Mouse (Mus musculus) T-helper 2 cell (primary cell): ENCODE results near the gene Nav2.

Source experiments
- in situ Hi-C: fragments of 300-600 bp; cut with MboI, MseI; formaldehyde crosslinking; loops from one replicate; pipeline ENCODE4 v1.15.1; 2025; ENCODE audit warnings: high pct_unique_total_duplicates

The Nav2 gene

DNA sequence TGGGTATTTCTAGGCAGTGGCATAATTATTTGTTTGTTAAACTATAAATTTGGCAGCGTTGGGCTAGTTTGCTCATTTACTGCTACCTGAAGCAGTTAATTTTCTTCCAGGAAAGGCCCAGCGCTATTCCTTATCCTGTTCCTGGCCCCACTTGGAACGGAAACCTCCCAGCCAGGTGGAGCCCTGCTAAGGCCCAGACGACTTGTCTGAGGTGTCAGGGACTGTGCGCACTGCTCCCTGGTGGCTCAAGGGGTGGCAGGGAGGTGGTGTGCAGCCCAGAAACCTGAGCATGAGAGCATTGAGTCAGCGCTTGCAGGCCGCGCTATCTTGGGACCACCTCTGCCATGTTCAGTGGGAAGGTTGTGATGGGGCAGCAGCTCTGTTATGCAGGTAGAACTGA, 367.6 kb downstream of the Nav2 start:
- in situ Hi-C loops = no loop called here

DNA sequence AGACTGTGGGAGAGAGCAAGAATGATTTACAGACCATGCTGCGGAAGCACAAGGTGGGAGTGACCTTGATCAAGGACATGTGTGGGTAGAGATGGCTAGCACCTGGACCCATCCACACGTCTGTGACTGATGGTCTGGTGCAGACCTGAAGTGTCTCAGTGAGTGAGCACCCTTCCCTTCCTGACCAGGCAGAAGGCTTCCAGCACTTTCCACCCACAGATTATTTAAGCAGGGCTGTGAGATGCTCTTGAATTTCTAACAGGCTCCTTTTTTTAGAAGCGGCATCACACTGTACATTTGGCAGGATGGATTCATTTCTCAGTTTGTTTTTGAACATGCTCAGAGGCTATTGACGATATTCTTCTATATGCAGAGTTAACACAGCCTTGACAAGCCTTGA, 369.2 kb downstream of the Nav2 start:
- in situ Hi-C loops = no loop called here

DNA sequence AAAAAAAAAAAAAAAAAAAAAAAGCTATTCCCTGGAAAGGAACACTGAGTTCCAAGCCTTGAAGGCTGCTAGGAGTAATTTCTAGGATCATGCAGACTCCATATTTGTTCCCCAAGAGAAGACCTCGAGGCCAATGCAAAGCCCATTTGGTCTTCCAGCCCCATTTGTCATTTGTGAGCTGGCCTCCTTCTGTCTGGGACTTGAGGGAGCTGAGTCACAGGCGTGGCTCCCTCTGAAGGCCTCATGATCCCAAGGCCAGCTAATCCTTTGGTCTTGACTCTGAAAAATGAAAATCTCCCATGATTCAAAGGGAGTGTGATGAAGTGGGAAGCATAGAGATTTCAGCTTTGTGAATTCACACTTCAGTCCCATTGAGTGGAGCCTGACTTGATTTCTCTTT, 370.0 kb downstream of the Nav2 start:
- in situ Hi-C loops = no loop called here

DNA sequence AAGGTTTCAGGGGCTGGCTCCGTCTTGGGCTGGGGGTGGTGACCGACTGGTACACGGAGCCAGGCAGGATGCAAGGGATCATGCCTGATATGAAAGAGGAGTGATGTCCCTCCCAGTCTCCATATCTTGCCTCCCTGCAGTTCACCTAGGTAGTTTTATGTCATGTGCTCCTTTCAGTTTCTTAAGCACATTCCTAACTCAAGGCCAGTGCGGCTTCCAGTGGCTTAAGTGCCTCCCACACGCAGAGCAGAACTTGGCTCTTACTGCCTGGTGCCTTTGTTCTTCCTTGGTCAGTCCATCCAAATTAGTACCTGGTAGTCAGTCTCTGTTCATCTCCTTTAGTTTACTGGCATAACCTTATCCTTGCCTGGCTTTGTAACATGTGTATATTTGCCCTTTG, 371.9 kb downstream of the Nav2 start:
- in situ Hi-C loops = no loop called here

DNA sequence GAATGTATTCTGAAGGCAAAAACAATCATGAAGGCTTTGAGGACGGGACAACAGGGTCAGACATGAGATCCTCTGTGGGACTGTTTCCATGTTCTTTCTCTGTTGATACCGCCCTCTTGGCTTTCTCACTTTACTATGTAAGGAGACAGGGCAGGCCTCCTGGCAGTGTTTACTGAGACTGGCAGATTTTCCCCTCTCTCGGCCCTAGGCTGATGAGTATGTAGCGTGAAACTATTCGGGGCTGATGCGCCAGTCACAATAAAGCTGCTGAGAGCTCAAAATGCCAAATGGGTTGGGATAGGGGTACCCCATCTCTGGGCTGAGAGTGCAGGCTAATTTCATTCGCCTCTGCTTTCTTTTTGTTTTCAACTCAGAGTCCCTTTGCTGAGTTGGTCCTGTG, 373.9 kb downstream of the Nav2 start:
- in situ Hi-C loops = no loop called here

DNA sequence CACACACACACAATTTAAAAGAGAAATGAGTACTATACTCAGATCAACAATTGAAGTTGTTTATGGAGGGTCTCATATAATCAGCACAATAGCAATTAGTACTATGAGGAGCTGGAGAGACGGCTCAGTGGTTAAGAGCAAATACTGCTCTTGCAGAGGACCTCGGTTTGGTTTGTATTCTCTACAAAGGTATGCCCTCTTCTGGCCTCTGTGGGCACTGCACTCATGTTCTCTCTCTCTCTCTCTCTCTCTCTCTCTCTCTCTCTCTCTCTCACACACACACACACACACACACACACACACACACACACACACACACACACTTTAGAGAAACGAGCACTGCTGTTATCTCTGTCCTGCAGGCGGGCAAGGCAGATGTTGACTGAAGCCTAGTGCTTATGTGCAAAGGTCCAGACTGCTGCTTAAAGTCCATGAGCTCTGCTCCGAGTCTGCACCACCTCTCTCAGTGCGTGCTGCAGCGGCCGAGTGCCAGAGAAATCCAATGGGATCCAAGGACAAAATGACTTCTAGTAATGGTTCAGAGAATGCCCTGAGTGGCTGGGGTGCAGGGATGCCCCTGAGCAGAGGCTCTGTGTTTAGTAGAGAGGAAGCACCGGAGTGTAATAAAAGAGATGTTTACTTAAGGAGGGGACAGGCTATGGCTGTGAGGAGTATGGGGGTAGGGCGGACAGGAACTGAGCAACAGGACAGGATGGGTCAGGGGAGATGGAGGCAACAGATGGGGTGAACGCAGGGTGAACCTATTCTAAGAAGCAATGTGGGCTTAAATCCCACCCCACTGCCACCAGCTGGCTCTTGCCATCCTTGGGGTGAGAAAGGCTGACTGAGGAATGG, 375.2 kb downstream of the Nav2 start:
- in situ Hi-C loops = no loop called here

DNA sequence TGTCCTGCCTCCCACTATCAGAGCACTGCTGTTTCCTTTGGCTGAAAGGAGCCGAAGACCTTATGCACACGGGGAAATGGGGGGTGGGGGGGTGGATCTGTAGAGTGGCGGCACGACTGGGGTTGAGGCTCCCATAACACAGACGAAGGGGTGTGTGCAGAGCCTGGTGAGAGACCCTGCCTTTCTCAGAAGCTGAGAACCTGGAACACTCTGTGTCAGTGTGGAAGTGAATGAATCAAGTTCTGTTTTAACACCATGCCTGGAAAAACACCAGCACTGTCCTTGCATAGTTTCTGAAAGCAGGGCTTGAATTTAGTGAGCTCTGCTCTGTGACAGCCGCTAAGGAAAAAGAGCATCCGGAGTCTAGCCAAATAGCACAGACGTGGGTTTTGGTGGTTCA, 379.7 kb downstream of the Nav2 start:
- in situ Hi-C loops = no loop called here

DNA sequence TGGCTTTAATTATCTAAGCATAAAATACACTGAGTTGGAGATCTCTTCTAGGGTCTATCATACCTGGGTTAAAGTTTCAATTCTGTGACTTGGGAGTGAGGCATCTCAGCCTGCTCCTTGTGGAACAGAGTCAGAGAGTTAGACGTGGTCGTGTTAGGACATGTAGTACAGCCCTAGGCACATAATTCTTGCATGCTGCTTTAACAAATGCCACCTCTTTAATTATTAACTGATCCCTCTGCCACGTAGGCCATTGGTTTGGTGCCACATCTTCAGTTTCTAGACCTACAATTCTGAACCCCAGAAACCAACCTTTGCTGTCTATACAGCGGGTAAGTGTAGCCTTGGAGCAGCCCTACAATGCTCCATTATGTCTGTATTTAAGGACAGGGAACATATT, 381.8 kb downstream of the Nav2 start:
- in situ Hi-C loops = no loop called here

DNA sequence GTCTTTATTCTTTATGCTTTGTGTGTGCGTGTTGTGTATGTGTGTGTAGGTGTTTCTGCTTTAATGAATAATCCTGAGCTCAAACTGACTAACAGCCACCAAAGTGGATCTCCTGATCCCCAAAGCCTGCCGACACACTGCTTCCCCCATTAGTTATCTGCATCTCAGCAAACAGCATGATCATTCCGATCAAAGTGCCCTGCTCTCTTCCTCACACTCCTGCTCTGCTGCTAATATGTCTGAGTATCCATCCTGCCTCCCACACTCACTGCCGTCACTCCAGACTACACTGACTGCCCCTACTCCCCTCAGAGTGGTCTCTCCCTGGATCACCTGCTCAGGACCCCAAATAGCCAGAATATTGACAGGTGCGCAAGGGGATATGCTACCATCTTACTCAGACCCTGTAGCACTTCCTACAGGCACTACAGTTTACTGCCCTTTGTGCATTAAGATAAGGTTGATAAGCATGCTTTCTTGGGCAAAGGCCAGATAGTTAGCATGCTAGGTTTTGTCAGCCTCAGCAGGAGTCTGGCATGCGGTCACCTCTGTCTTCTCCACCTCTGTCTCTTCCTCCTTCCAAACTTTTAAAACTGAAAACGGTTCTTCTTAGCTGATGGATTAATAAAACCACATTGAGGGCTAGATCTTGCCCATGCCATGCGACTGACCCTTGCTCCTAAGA, 382.8 kb downstream of the Nav2 start:
- in situ Hi-C loops = no loop called here

DNA sequence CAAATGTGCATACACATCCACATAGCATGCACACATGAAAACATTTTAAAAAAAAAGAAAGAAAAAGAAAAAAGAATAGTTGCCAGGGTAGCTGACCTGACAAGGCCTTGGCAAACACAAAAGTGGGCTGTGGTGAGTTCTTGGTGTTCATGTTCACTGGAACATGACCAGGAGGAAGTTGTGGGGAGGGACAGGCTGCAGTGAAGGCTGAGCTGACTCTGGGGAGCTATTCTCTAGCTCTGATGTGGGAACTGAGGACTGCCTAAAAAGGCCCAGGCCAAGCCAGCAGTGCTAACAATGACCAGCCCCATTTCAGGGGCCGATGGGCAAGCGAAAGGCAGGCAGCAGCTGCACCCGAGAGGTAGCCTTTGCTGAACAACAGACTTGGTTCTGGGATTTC, 388.6 kb downstream of the Nav2 start:
- in situ Hi-C loops = no loop called here

DNA sequence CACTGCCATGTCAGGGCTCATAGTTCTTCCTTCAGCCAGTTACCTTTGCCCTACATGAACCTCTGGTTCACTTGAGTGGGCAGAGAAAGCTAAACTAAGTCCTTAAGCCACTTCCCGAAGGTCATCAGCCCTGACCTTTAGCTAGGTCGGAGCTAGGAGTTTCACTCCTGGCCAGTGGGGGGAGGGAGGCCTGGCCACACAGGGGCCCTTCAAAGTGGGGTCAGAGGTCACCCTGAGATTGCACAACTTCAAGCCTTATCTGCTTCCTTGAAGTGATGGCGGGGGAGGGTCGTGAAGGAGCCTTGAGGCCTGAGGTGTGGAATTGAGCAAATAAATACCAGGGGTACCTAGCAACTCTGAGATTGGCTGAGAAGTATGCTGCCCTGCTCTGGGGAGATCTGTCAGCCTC, 389.9 kb downstream of the Nav2 start:
- in situ Hi-C loops = no loop called here

DNA sequence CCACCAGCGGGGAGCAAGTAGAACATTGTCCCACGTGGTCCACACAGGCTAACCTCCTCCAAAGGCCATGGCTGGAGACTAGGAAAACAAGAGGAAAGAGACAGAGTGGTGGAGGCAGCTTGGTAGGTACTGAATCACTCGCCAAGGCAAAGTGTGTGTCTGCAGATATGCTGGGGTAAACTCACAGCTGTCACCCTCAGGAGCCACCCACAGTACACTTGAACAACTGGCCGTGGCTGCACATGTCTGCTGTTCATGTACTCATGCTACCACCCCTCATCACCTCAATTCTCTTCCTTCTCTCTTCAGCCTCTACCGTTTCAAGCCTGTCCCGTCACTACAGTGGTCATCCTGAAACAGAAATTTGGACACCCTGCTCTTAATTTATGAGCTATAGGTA, 393.0 kb downstream of the Nav2 start:
- in situ Hi-C loops = no loop called here

DNA sequence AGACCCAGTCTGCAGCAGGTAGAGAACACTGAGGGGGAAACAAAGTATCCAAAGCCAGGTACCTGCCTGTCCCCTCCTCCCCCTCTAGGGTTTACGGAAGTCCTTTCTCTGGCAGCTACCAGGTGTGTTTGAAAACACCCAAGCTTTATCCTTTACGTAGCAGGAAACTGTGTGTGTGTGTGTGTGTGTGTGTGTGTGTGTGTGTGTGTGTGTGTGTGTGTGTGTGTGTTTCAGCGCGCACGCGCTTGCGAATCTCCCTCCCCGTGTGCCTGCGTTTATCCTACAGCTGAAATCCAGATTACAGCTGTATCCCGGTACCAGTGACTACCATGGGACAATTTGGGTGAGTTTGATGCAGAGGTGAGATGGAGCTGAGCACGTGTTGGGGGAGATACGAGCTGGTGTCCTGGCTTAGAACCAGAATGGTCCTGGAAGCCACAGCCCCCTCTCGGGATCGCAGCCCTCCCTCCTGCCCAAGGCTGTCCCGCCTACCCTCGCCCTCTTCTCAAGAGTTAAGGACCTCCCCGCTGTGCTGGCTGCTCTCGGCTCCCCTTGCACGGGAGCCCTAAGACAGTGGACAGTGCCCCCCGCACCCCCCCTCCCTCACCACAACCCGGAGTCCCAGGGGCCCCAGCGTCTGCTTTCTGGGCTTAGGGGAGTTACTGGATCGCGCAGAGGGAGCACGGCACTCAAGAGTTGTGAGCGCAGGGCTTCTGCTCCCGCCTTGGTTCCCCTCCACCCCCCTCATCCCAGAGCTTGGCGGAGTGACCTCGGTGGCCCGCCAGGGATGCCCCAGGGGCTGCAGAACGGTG, 395.3 kb downstream of the Nav2 start:
- in situ Hi-C loops = no loop called here

DNA sequence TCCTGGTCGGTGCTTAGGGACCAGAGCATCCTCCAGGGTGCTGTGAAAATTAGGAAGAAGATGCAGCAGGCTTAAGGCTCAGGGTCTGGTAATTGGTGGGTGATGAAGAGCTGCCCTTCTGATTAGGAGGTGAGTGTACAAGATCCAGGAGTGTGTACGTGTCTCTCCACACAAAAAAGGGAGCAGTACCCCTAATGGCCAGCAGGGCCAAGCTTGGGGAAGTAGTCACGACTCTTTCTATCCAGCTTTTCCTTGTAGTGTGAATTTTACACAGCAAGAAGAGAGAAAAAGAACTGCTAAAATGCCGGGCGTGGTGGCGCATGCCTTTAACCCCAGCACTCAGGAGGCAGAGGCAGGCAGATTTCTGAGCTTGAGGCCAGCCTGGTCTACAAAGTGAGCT, 399.2 kb downstream of the Nav2 start:
- in situ Hi-C loops = no loop called here

DNA sequence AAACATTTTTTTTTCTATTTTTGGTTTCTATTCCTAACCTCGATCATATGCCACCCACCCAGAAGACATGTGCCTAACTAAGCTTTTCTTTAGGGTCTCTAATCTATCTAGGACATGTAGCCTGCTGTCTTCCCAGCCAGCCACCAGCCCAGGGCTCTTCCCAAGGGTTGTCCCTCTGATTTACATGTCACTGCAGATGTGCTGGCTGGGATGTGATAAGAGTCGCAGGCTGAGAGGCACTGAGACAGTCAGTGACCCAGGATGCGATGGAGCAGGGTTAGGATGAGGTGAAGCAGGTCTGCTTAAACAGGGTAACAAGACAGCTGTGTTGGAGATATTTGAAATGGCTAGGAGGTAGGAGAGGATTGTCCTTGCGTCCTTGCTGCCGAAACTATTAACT, 401.2 kb downstream of the Nav2 start:
- in situ Hi-C loops = no loop called here

DNA sequence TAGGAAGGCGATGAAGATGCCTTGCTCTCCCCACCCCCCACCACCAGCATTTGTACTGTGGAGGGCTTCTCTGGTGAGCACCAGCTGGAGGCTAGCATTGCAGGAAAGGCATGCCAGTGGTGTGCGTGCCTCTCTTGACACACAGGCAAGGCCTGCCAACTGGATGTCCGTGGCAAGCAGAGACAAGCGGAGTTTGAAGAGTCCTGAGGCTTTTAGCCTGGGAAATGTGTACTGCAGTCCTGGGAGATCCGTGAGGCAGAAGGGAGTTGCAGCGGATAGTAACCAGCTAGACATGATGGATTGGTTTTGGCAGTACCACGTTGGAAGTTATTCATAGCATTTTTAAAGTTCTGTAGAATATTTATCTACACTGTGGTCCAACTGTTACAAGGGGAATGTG, 405.4 kb downstream of the Nav2 start:
- in situ Hi-C loops = no loop called here

DNA sequence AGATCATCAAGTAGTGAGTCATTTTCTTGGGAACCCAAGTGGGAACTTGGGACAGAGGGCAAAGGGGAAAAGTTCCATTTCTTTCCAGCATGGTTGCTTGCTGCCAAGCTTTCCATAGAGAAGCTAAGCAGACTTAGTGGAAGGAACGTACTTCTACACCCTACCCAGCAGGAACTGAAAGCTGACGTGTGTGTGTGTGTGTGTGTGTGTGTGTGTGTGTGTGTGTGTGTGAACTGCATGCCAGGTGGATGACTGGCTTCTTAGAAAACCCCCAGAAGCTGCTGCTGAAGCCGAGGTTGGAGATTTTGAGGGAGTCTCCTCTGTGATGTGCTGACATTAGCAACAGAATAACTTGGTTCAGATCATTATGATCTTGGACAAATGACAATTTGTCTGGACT, 406.5 kb downstream of the Nav2 start:
- in situ Hi-C loops = no loop called here

DNA sequence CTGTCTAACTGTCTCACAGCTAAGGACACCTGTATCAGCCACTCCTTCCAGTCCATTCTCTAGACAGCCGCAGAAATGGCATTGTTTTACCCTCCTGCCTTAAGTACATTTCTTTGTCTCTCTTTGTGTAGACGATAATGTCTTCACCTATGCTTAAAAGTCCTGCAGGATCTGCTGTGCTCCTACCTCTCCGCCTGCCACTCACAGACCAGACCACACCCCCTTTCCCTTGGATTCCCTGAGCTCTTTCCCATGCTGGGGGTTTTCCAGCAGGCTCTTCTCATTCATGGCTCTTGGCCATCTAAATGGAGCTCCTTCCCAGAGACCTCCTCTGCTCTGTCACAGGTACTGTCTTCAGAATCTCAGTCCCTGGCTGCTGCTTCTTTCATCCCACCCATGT, 408.1 kb downstream of the Nav2 start:
- in situ Hi-C loops = no loop called here

DNA sequence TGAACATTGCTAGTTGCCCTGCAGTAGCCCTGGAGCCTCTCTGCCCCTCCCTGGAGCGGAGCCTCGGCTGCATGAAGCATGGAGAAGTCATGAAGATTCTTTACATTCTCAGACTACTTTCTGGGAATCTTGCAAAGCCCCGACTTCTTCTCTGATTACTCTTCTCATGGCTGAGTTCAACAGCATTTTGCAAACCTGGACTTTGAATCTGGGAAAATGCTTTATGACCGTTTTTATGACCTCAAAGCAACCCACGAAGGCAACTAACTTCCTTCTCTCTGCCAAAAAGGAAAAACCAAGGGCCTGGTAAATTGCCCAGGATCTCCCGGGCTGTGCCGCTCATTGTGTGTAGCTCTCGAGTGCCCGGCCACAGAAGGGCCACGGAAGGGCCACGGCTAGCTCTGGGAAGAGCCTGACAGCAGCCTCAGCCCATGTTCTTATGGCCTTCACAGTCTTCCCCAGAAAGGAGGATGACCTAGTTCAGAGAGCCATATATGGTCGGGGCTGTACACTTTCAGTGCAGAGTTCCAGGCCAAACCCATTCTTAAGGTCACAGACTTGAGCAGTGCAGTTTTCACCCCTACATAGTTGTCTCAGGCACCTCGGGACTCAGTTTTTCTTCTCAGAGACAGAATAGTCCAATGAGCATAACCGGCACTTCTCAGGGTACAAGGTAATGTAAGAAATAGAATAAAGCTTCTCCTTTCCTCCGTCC, 409.8 kb downstream of the Nav2 start:
- in situ Hi-C loops = no loop called here

DNA sequence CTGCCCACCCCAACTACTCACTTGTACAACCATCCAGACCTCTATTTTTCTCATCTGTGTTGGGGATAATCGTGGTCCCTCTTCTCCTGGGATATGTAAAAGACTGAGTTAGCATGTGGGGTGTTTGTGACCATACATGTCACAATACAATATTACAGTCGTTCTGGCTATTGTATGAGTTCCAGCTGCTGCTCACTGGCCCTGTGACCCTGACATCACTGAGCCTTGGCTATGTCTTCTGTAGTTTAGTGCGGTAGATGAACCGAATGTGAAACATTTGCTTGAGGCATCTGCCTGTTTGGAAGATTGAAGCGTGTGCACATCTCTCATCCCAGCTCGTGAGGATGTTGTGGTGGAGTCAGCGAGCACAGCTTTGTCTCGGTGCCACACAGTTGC, 410.4 kb downstream of the Nav2 start:
- in situ Hi-C loops = no loop called here

DNA sequence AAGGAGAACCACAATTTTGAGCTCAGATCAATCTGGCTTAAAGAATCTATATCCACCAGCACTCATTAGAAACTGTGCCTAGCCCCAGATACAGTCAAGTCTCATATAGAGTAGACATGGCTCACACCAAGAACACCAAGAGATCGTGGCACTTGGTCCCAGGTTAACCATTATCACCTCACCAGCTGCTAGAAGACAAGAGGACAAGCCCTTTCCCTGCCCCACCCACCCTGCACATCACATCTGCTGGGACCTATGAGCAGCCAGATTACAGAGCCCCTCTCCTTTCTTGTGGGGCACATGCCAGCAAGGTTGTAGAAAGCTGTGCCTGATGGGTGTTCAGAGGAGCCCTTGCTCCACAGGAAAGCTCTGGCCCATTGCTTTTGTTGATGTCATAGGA, 411.5 kb downstream of the Nav2 start:
- in situ Hi-C loops = no loop called here

DNA sequence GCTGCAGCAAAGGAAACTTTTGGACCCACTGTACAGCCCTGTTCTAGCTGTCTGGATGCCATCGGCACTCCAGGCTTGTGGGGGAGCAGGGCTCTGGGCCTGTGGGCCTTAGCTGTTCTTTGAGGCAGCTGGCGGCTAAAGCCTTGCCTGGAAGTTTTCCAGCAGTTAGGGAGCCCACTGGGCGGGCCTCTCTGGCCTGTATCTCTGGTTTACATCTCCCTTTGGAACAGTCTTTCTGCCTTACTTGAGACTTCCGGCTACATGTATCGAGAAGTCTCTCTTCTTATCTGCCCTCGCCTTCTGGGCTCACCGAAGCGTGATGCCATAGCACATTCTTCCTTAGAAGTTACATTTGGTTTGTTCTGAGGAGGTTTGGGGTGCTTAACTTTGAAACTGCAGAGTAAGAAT, 412.6 kb downstream of the Nav2 start:
- in situ Hi-C loops = no loop called here
